ENCODE assay signal across 23 mouse cellular contexts in the genomic region with DNA sequence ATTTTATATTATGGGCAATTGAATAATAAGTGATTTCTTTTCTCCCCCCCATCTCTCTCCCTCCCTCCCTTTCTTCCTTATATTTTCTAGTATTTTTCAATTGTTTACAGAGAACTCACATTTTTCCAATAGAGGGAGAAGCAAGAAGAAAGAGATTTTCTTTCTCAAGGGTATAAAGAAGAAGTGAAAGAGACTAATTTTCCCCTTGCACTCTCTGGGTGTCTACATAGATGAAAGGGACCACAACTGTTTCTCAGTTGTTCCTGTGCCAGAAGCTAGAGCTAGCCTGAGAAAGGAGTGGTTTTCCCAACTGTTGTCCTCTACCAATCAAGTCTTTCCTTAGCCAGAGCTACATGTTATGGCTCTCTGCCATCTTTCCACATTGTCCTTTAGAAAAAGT.
"Had no signal": no experiment of that assay in that cellular context is flagged by ENCODE, and none has a peak within 500 bp of the region (broad histone marks: within the 10 kb centered on the region; RNA-seq: fewer than 3 reads in every experiment).

No protein-coding gene starts in this region.

- H3K27me3 ChIP-seq: heart, embryonic 13.5 days; heart, embryonic 15.5 days; hindbrain, embryonic 13.5 days; hindbrain, embryonic 15.5 days; limb, embryonic 13.5 days; limb, embryonic 15.5 days; liver, embryonic 12.5 days had no signal

- DNase-seq: gastrocnemius, adult 2 months; gastrocnemius, postnatal 10 days; gastrocnemius, postnatal 25 days; heart, adult 2 months; heart, postnatal 14 days; heart, postnatal 36 days; kidney, adult 11 months; kidney, adult 2 months; kidney, postnatal 10 days; kidney, postnatal 25 days; kidney, postnatal 4 days had no signal

- H3K4me2 ChIP-seq: heart, embryonic 11.5 days; heart, embryonic 13.5 days; heart, embryonic 15.5 days; hindbrain, embryonic 13.5 days; hindbrain, embryonic 15.5 days; limb, embryonic 13.5 days; limb, embryonic 15.5 days; liver, embryonic 12.5 days had no signal

- H3K4me1 ChIP-seq: hindbrain, embryonic 13.5 days; limb, embryonic 13.5 days; limb, embryonic 15.5 days had no signal

- H3K9ac ChIP-seq: heart, embryonic 13.5 days; heart, embryonic 15.5 days; hindbrain, embryonic 13.5 days; hindbrain, embryonic 15.5 days; limb, embryonic 13.5 days; limb, embryonic 15.5 days; liver, embryonic 12.5 days had no signal

- ATAC-seq: hindbrain, postnatal 0 days; intestine, embryonic 16.5 days; liver, embryonic 12.5 days had no signal

- H3K36me3 ChIP-seq: hindbrain, embryonic 15.5 days had no signal

- H3K4me3 ChIP-seq: gastrocnemius, adult 2 months; heart, adult 2 months; heart, embryonic 13.5 days; heart, embryonic 15.5 days; hindbrain, embryonic 13.5 days; hindbrain, embryonic 15.5 days; layer of hippocampus, adult 2 months; left cerebral cortex, adult 2 months; limb, embryonic 13.5 days; limb, embryonic 15.5 days; liver, embryonic 12.5 days had no signal

- H3K9me3 ChIP-seq: heart, embryonic 13.5 days; heart, embryonic 15.5 days; hindbrain, embryonic 13.5 days; hindbrain, embryonic 15.5 days; limb, embryonic 15.5 days; liver, embryonic 12.5 days had no signal

- H3K27ac ChIP-seq: gastrocnemius, adult 2 months; heart, adult 2 months; heart, embryonic 13.5 days; heart, embryonic 15.5 days; hindbrain, embryonic 13.5 days; hindbrain, embryonic 15.5 days; hindbrain, postnatal 0 days; layer of hippocampus, adult 2 months; left cerebral cortex, adult 2 months; limb, embryonic 13.5 days; limb, embryonic 15.5 days; liver, embryonic 12.5 days had no signal
